Mouse (Mus musculus) v-Abl transformed pro-B cells (cell line): Measurements from ENCODE around the gene Mei4.

Experiments used
- in situ Hi-C, 2 experiments: fragments of 400-800 bp; cut with MboI; formaldehyde crosslinking; loops; one replicate each; pipeline ENCODE4 v1.15.1; 2025; ENCODE audit not compliant: unreplicated experiment in 2 of 2

Gene Mei4

DNA sequence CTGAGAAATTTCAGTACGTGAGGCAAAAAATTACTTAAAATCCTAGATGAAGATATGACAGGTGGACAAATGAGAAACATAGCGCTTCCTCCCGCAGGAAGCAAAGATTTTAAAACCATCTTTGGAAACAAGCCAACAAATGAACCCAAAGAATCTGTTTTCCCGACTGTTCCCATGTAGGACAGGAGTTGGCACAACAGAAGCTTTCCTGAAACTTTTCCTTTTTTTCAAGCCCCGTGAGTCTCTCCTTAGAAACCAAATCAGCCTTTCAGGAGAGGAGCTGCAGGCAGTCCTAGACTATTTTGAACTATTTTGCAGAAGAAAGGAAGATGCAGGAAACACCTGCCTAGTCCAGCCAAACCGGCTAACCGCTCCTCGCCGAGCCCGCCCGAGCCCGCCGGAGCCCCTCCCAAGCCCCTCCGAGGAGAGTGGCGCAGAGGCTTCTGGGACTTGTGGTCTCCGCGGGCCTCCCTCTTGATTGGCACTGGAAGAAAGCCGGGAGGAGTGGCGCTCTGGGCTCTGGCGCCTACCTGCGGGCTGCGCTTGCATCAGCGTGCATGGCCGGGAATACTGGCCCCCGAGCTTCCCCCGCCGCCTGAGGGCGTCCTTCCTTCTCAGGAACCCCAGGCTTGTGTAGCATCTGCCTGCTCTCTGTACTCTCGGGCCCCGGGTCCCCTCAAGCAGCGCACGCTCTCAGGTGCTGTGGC is at the start of gene Mei4:
Gene Mei4 (plus strand): TSS at position 490 of the 707 bp plus-strand sequence.
- in situ Hi-C loops = loop anchor here (5.0 to 25.0 kb wide), 8 partner anchors 116 to 1524 kb away; partner anchors contain the start of genes Htr1b (in 1 of the 2) and Irak1bp1 (in 1 of the 2)

- in situ Hi-C loops = no loop called here
Observed at GRCm38 (mm10) chr9:81819715-81820373, 43.6 kb upstream of the Mei4 start.

DNA sequence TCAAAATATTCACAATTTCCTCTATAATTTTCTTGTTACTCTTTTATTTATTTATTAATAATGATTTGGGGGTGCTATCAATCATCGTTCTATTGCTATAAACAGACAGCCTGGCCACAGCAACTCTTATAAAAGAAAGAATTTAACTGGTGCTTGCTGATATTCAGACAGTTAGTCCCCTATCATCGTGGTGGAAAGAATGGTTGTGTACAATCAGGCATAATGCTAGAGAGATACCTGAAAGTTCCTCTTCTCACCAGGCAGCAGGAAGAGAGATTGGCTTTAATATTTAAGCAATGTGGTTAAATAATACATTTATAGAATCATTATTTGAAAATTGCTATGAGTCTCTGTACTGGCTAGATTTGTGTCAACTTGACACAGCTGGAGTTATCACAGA is 35.9 kb upstream of the Mei4 start:
- in situ Hi-C loops = no loop called here

DNA sequence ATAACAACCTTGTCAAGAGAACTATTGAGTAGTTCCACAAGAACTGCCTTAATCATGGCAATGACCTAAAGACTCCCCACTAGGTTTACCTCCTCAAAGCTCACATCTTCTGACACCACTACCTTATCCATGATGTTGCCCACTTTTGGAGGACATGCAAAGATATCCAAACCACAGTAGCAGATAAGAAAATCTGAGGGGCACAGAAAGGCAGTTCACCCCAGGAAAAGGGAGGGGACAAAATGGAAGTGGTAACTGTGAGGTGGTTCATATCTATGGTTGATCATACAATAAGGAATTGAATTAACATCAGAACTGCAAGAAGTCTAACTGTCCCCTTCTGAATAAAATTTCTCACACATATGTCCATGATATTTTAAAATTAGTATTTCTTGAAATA is 29.4 kb upstream of the Mei4 start:
- in situ Hi-C loops = no loop called here

DNA sequence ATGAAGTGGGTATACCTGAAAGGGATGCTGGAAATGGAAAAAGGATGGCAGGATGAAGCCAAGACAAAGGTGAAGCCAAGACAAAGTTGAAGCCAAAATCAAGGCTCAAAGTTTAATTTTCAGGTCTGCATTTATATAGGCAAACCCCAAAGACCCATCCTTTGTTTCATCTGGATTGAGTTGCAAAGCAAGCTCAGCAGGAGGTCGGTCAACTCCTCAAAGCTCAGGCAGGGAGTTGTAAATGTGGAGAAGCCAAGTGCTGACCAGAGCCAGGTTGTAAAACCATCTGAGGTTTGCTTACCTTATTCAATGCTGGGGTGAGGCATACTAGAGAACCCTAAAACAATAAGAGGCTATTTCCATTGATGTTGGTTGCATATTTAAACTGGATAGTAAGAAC is 4.6 kb upstream of the Mei4 start:
- in situ Hi-C loops = loop anchor here (10.0 to 25.0 kb wide), 3 partner anchors 94 to 1528 kb away; no protein-coding TSS in a partner anchor

GRCm38 (mm10) chr9:81863888-81864234 is 391 bp downstream of the Mei4 start:
- in situ Hi-C loops = loop anchor here (5.0 to 25.0 kb wide), 8 partner anchors 117 to 1523 kb away; partner anchors contain the start of genes Htr1b (in 1 of the 2) and Irak1bp1 (in 1 of the 2)

DNA sequence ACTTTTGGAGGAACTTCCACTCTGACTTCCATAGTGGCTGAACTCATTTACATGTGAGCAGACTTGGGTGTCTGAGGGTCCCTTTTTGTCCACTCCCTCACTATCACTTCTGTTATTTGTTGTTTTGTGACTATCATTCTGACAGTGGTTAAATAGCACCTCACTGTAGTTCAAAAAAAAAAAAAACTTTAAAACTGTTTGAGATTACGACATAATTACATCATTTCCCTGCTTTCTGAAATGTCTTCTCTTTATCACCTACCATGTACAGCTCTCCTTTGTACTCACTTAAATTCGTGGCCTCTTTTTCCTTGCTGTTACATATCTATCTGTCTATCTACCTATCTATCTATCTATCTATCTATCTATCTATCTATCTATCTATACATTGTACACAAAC is 2.6 kb downstream of the Mei4 start:
- in situ Hi-C loops = loop anchor here (10.0 to 25.0 kb wide), 6 partner anchors 231 to 1521 kb away; partner anchors contain the start of genes Htr1b (in 1 of the 2) and Irak1bp1 (in 1 of the 2)

DNA sequence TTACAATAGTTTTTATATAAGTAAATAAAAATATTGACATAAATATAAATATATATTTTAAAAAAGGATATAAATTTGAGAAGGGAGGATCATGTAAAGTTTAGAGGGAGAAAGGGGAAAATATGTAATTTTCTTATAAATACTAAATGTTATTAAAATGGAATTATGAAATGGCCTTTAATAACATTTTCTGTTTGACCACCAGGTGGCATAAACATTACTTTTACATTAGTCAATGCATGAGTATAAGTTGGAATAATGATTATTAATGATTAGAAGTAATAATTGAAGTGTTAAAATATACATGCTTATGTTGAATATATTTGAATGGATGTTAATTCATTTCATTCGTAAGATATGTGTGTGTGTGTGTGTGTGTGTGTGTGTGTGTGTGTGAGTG is 58.0 kb downstream of the Mei4 start:
- in situ Hi-C loops = loop anchor here in 1 of 2 experiments (10.0 kb wide), 1 partner anchor 933 kb away; no protein-coding TSS in a partner anchor

DNA sequence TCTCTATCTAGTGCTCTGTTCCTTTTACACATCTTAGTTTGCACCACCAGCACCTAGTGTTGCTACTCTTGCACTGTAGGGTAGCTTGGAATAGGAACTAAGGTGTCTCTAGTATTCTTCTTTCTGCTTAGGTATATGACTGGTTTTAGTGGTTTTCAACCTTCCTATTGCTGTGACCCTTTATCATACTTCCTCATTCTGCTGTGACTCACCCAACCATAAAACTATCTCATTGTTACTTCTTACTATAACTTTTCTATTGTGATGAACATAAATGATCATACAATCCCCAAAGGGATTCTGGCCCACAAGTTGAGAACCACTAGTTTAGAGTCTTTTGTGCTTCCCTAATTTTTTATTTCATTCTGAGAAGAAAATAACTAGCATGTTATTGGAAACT is 61.3 kb downstream of the Mei4 start:
- in situ Hi-C loops = loop anchor here in 1 of 2 experiments (10.0 kb wide), 1 partner anchor 930 kb away; no protein-coding TSS in a partner anchor

GRCm38 (mm10) chr9:81940533-81940932 is 77.1 kb downstream of the Mei4 start:
- in situ Hi-C loops = no loop called here

- in situ Hi-C loops = no loop called here
Observed at GRCm38 (mm10) chr9:81945624-81946023, 82.2 kb downstream of the Mei4 start.

GRCm38 (mm10) chr9:81956858-81957257 is 93.4 kb downstream of the Mei4 start:
- in situ Hi-C loops = no loop called here

DNA sequence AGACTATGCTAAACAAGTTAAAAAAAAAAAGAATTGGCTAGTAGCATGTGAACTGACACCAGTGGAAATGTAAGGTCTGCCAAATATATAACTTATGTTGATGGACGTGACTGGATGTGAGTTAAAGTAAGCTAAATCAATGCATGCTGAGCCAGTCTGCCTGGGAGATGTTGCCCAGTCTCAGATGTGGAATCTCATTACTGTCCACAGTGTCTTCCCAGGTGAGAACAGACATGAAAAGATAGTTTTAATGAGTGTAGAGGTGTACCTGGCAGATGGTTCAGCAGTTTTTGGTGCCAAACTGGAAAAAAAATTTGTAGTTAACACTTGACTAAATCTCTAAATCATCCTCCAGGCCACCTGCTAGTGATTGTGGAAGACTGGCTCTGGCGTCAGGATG is 94.4 kb downstream of the Mei4 start:
- in situ Hi-C loops = no loop called here

DNA sequence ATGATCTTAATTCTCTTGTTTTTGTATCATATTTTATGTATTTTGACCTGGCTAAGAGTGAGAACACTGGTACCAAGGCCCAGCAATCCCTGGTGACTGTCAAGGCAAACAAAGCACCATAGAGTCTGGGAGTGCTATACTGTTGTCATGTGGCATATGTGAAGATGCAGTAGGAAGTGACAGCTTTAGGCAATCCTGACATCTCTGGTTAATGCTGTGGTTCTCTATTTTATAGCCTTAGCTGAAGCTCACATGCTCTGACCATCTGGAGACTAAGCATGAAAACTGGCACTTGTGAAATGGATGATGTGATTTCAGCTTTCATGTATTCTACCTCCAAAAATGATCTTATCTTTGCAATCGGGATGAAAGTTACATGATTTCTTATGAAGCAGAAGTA is 103.3 kb downstream of the Mei4 start:
- in situ Hi-C loops = no loop called here

- in situ Hi-C loops = no loop called here
Observed at GRCm38 (mm10) chr9:81968935-81969334, 105.5 kb downstream of the Mei4 start.

DNA sequence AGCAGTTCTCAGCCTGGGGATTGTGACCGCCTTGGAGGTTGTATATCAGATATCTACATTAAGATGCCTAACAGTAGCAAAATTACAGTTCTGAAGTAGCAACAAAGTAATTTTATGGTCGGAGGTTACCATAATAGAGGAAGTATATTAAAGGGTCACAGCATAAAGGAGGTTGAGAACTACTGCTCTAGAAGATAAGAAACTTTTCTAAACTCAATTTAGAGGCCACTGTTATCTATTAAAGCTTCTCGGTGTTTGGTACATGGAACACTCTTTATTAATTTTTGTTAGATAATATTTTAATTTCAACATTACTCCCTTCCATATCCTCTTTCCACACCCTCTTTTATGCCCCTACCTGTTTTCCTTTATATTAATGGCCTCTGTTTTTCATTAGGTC is 119.0 kb downstream of the Mei4 start:
- in situ Hi-C loops = no loop called here

GRCm38 (mm10) chr9:82012991-82013390 is 149.5 kb downstream of the Mei4 start:
- in situ Hi-C loops = no loop called here

GRCm38 (mm10) chr9:82042515-82043056 is 179.1 kb downstream of the Mei4 start:
- in situ Hi-C loops = no loop called here

- in situ Hi-C loops = no loop called here
Observed at GRCm38 (mm10) chr9:82044517-82044916, 181.0 kb downstream of the Mei4 start.

GRCm38 (mm10) chr9:82073832-82074231 is 210.4 kb downstream of the Mei4 start:
- in situ Hi-C loops = no loop called here

DNA sequence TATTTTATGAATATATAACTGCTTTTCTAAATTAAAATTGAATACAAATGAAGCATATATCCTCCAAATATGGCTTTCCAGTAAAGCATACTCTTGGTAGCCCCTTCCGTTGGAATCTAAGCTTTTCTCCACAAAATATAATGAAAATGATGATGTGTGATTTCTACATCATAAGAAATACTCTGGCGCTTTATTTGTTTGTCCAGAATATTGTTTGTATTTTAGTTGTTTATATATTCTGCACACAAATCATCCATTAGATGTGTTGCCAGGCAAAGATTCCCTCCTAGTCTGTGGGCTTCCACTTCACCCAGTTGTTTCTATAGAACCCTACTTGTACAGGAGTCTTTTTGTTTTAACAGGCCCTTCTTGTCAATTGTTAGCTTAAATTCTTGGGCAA is 211.8 kb downstream of the Mei4 start:
- in situ Hi-C loops = no loop called here
